Mouse (Mus musculus): ENCODE measurements at regions not wholly inside any gene's neighbourhood (a gene's known extent, or its start where the extent isn't known, plus 50 kb on each side); places are given as distances from the start of the nearest gene placed in this dataset.

GRCm38 (mm10) chr19:28205691-28206090 lies 194.7 kb upstream of the Rfx3 start:
- DNase-seq (ENCODE audit: low spot score) = no peak

- no peak for DNase-seq (ENCODE audit: low spot score)
Observed at GRCm38 (mm10) chr19:28203719-28204118, 192.8 kb upstream of the Rfx3 start.

- DNase-seq (ENCODE audit: low spot score) = no peak
Observed at GRCm38 (mm10) chr19:28199385-28199784, 188.4 kb upstream of the Rfx3 start.

GRCm38 (mm10) chr19:28196881-28197280 lies 185.9 kb upstream of the Rfx3 start:
- no peak for DNase-seq (ENCODE audit: low spot score)

GRCm38 (mm10) chr19:28192248-28192647 lies 181.3 kb upstream of the Rfx3 start:
- DNase-seq (ENCODE audit: low spot score) = no peak

- no peak for DNase-seq (ENCODE audit: low spot score)
Observed at GRCm38 (mm10) chr19:28191428-28192116, 180.6 kb upstream of the Rfx3 start.

- no peak for DNase-seq (ENCODE audit: low spot score)
Observed at GRCm38 (mm10) chr19:28190250-28190649, 179.3 kb upstream of the Rfx3 start.

GRCm38 (mm10) chr19:28188363-28188762 lies 177.4 kb upstream of the Rfx3 start:
- no peak for DNase-seq (ENCODE audit: low spot score)

GRCm38 (mm10) chr19:28182411-28183182 lies 171.6 kb upstream of the Rfx3 start:
- DNase-seq (ENCODE audit: low spot score) = no peak

- DNase-seq (ENCODE audit: low spot score) = no peak
Observed at GRCm38 (mm10) chr19:28181171-28181570, 170.2 kb upstream of the Rfx3 start.

GRCm38 (mm10) chr19:28178114-28178513 lies 167.1 kb upstream of the Rfx3 start:
- no peak for DNase-seq (ENCODE audit: low spot score)

- no peak for DNase-seq (ENCODE audit: low spot score)
Observed at GRCm38 (mm10) chr19:28176821-28177220, 165.9 kb upstream of the Rfx3 start.

GRCm38 (mm10) chr19:28171836-28172534 lies 161.0 kb upstream of the Rfx3 start:
- no peak for DNase-seq (ENCODE audit: low spot score)

GRCm38 (mm10) chr19:28167451-28168165 lies 156.6 kb upstream of the Rfx3 start:
- DNase-seq (ENCODE audit: low spot score) = no peak

GRCm38 (mm10) chr19:28166626-28167025 lies 155.7 kb upstream of the Rfx3 start:
- DNase-seq (ENCODE audit: low spot score) = no peak

- DNase-seq (ENCODE audit: low spot score) = peak; percentile 46
Observed at GRCm38 (mm10) chr19:28165901-28166361, 155.0 kb upstream of the Rfx3 start.

- DNase-seq (ENCODE audit: low spot score) = no peak
Observed at GRCm38 (mm10) chr19:28163195-28163594, 152.2 kb upstream of the Rfx3 start.

GRCm38 (mm10) chr19:28160582-28160981 lies 149.6 kb upstream of the Rfx3 start:
- DNase-seq (ENCODE audit: low spot score) = no peak

GRCm38 (mm10) chr19:28157196-28157595 lies 146.2 kb upstream of the Rfx3 start:
- DNase-seq (ENCODE audit: low spot score) = no peak

- no peak for DNase-seq (ENCODE audit: low spot score)
Observed at GRCm38 (mm10) chr19:28137581-28137980, 126.6 kb upstream of the Rfx3 start.

- no peak for DNase-seq (ENCODE audit: low spot score)
Observed at GRCm38 (mm10) chr19:28134806-28135205, 123.8 kb upstream of the Rfx3 start.

Measured in ovary, postnatal 10 days (tissue).